Mouse (Mus musculus) cortical plate, adult 2 months (tissue): ENCODE results near the gene Fam71e1.

Source experiments
- CTCF ChIP-seq: fragments of 200-500 bp; IDR thresholded peaks from 2 replicates; pipeline ENCODE4 v1.5.1; 2011; ENCODE audit warnings: mild to moderate bottlenecking, control low read depth, low read length; ENCODE audit not compliant: insufficient read depth; ENCODE audit errors: extremely low read depth
- POLR2A ChIP-seq: fragments of 200-500 bp; IDR thresholded peaks from 2 replicates; pipeline ENCODE4 v1.6.1; 2011; ENCODE audit warnings: mild to moderate bottlenecking, low read length, control low read depth; ENCODE audit not compliant: insufficient read depth; ENCODE audit errors: extremely low read depth

DNA sequence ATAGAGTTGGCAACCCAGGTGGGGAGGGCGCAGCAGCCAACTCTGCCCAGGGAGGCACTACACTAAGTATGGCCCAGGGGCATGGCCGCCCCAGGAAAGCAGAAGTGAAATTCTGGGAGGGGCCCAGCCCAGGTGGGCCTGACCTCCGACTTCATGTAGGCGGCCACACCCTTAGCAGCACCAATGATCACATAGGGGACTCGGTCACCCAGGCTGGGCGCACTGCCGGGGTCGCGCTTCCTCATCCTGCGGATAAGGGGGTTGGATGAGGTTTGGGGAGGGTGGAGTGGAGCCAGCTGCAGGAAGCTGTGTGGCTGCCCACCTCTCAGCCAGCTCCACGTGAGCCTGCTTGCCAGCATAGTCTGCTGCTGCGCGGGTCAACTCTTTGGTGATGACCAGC lies 37.9 kb downstream of the Fam71e1 start:
- TF ChIP-seq CTCF = no peak
- no peak for TF ChIP-seq POLR2A
